Mouse (Mus musculus) MEL (cell line): ENCODE measurements at regions not wholly inside any gene's neighbourhood (a gene's known extent, or its start where the extent isn't known, plus 50 kb on each side); places are given as distances from the start of the nearest gene placed in this dataset.

ENCODE experiments used
- DNase-seq: peaks from one replicate; pipeline ENCODE4 v3.0.0; 2011; ENCODE audit warnings: low read depth, low spot score
- H3K27ac ChIP-seq: 2 replicates; pipeline ENCODE4 v1.5.1; 2012; ENCODE audit warnings: low read depth, mild to moderate bottlenecking, control low read depth, low read length, moderate library complexity; ENCODE audit not compliant: control insufficient read depth
- H3K27me3 ChIP-seq, 2 experiments: fragments of 150-350 bp in 1 of 2; sonication (generic) in 1 of 2; 2 replicates each; pipeline ENCODE4 v1.6.1; 2012; ENCODE audit warnings: low read length in 2 of 2, mild to moderate bottlenecking in 2 of 2, improper control_type of control experiment in 1 of 2, moderate library complexity in 1 of 2; ENCODE audit not compliant: insufficient read depth in 2 of 2, control insufficient read depth in 1 of 2
- H3K36me3 ChIP-seq, 2 experiments: 2 replicates each; pipeline ENCODE4 v1.6.1; 2012 to 2014; ENCODE audit warnings: low read length in 2 of 2, improper control_type of control experiment in 1 of 2, inconsistent platforms in 1 of 2, mild to moderate bottlenecking in 1 of 2; ENCODE audit not compliant: insufficient read depth in 2 of 2, control insufficient read depth in 1 of 2
- H3K4me1 ChIP-seq, 2 experiments: fragments of 150-350 bp in 1 of 2; sonication (generic) in 1 of 2; 2 replicates each; pipeline ENCODE4 v1.6.1; 2012; ENCODE audit warnings: low read length in 2 of 2, improper control_type of control experiment in 1 of 2, mild to moderate bottlenecking in 1 of 2; ENCODE audit not compliant: insufficient read depth in 2 of 2, control insufficient read depth in 1 of 2
- H3K4me3 ChIP-seq, 2 experiments: fragments of 150-350 bp in 1 of 2; sonication (generic) in 1 of 2; 2 replicates each; pipeline ENCODE4 v1.5.1; 2012; ENCODE audit warnings: low read depth in 2 of 2, low read length in 2 of 2, mild to moderate bottlenecking in 2 of 2, moderate library complexity in 2 of 2, control low read depth in 1 of 2, improper control_type of control experiment in 1 of 2; ENCODE audit not compliant: control insufficient read depth in 1 of 2, insufficient read depth in 1 of 2
- H3K79me2 ChIP-seq: 2 replicates; pipeline ENCODE4 v1.6.1; 2012; ENCODE audit warnings: mild to moderate bottlenecking, low read length, moderate library complexity; ENCODE audit not compliant: control insufficient read depth, poor library complexity, insufficient read depth
- H3K9ac ChIP-seq: 2 replicates; pipeline ENCODE4 v1.6.1; 2012; ENCODE audit warnings: low read depth, mild to moderate bottlenecking, control low read depth, low read length, moderate library complexity; ENCODE audit not compliant: control insufficient read depth, poor library complexity, severe bottlenecking
- H3K9me3 ChIP-seq: fragments of 150-350 bp; sonication (generic); replicated peaks from 2 replicates; pipeline ENCODE4 v1.6.1; 2012; ENCODE audit warnings: mild to moderate bottlenecking, low read length, improper control_type of control experiment, moderate library complexity; ENCODE audit not compliant: insufficient read depth
- BHLHE40 ChIP-seq: IDR thresholded peaks from 2 replicates; pipeline ENCODE4 v1.6.1; 2012; ENCODE audit warnings: low read depth, mild to moderate bottlenecking, inconsistent platforms, low read length, improper control_type of control experiment, borderline replicate concordance
- CHD1 ChIP-seq: IDR thresholded peaks from 2 replicates; pipeline ENCODE4 v1.6.1; 2012; ENCODE audit warnings: low read depth, mild to moderate bottlenecking, inconsistent platforms, low read length, improper control_type of control experiment
- CHD2 ChIP-seq: IDR thresholded peaks from 2 replicates; pipeline ENCODE4 v1.6.1; 2011; ENCODE audit warnings: low read length, improper control_type of control experiment
- CTCF ChIP-seq, 3 experiments: IDR thresholded peaks in 2 of 3; conservative IDR thresholded peaks in 1 of 3; 2 replicates each; pipeline ENCODE4 v1.5.1; 2011 to 2012; ENCODE audit warnings: low read length in 3 of 3, low read depth in 2 of 3, mild to moderate bottlenecking in 2 of 3, improper control_type of control experiment in 1 of 3, inconsistent platforms in 1 of 3, mixed read lengths in 1 of 3, moderate library complexity in 1 of 3; ENCODE audit not compliant: control insufficient read depth in 1 of 3, insufficient read depth in 1 of 3, poor library complexity in 1 of 3, severe bottlenecking in 1 of 3
- E2F4 ChIP-seq: IDR thresholded peaks from 2 replicates; pipeline ENCODE4 v1.6.1; 2011; ENCODE audit warnings: low read depth, low read length, improper control_type of control experiment, borderline replicate concordance
- ELF1 ChIP-seq: IDR thresholded peaks from 2 replicates; pipeline ENCODE4 v1.6.1; 2014; ENCODE audit warnings: low read depth, mild to moderate bottlenecking, inconsistent platforms, low read length, improper control_type of control experiment, moderate library complexity
- EP300 ChIP-seq, 2 experiments: IDR thresholded peaks; 2 replicates each; pipeline ENCODE4 v1.6.1; 2011; ENCODE audit warnings: improper control_type of control experiment in 2 of 2, low read length in 2 of 2, low read depth in 1 of 2, mild to moderate bottlenecking in 1 of 2
- ETS1 ChIP-seq: IDR thresholded peaks from 2 replicates; pipeline ENCODE4 v1.6.1; 2012; ENCODE audit warnings: low read depth, mild to moderate bottlenecking, inconsistent platforms, low read length, improper control_type of control experiment, moderate library complexity
- GABPA ChIP-seq: IDR thresholded peaks from 2 replicates; pipeline ENCODE4 v1.6.1; 2012; ENCODE audit warnings: low read depth, mild to moderate bottlenecking, inconsistent platforms, low read length, improper control_type of control experiment, moderate library complexity
- GATA1 ChIP-seq: IDR thresholded peaks from 2 replicates; pipeline ENCODE4 v1.6.1; 2011; ENCODE audit warnings: low read depth, low read length, improper control_type of control experiment
- HCFC1 ChIP-seq: IDR thresholded peaks from 2 replicates; pipeline ENCODE4 v1.6.1; 2012; ENCODE audit warnings: low read depth, mild to moderate bottlenecking, inconsistent platforms, low read length, improper control_type of control experiment, moderate library complexity
- JUND ChIP-seq: IDR thresholded peaks from 2 replicates; pipeline ENCODE4 v1.6.1; 2011; ENCODE audit warnings: low read depth, mild to moderate bottlenecking, improper control_type of control experiment, low read length
- KAT2A ChIP-seq: conservative IDR thresholded peaks from 2 replicates; pipeline ENCODE4 v1.6.1; 2012; ENCODE audit warnings: low read depth, low read length, improper control_type of control experiment, inconsistent platforms
- MAFK ChIP-seq: IDR thresholded peaks from 2 replicates; pipeline ENCODE4 v1.6.1; 2011; ENCODE audit warnings: low read depth, mild to moderate bottlenecking, low read length, improper control_type of control experiment, borderline replicate concordance
- MAZ ChIP-seq: IDR thresholded peaks from 2 replicates; pipeline ENCODE4 v1.6.1; 2012; ENCODE audit warnings: low read depth, mild to moderate bottlenecking, inconsistent platforms, low read length, improper control_type of control experiment
- MEF2A ChIP-seq: IDR thresholded peaks from 2 replicates; pipeline ENCODE4 v1.6.1; 2014; ENCODE audit warnings: low read depth, mild to moderate bottlenecking, inconsistent platforms, low read length, improper control_type of control experiment; ENCODE audit not compliant: poor library complexity, insufficient replicate concordance, severe bottlenecking; ENCODE audit errors: extremely low read depth
- MXI1 ChIP-seq: IDR thresholded peaks from 2 replicates; pipeline ENCODE4 v1.6.1; 2011; ENCODE audit warnings: mild to moderate bottlenecking, low read depth, low read length, improper control_type of control experiment
- MYB ChIP-seq: IDR thresholded peaks from 2 replicates; pipeline ENCODE4 v1.6.1; 2011; ENCODE audit warnings: mild to moderate bottlenecking, low read depth, low read length, improper control_type of control experiment
- MYC ChIP-seq: IDR thresholded peaks from 2 replicates; pipeline ENCODE4 v1.6.1; 2011; ENCODE audit warnings: low read depth, mild to moderate bottlenecking, low read length, improper control_type of control experiment, moderate library complexity
- NELFE ChIP-seq: IDR thresholded peaks from 2 replicates; pipeline ENCODE4 v1.6.1; 2011; ENCODE audit warnings: low read depth, low read length, improper control_type of control experiment
- NRF1 ChIP-seq: IDR thresholded peaks from 2 replicates; pipeline ENCODE4 v1.6.1; 2014; ENCODE audit warnings: low read depth, mild to moderate bottlenecking, inconsistent platforms, low read length, improper control_type of control experiment, moderate library complexity; ENCODE audit not compliant: poor library complexity, insufficient read depth, severe bottlenecking
- POLR2A ChIP-seq, 2 experiments: IDR thresholded peaks; 2 replicates each; pipeline ENCODE4 v1.6.1; 2011 to 2012; ENCODE audit warnings: low read length in 2 of 2, mild to moderate bottlenecking in 2 of 2, control low read depth in 1 of 2, improper control_type of control experiment in 1 of 2, low read depth in 1 of 2, moderate library complexity in 1 of 2; ENCODE audit not compliant: control insufficient read depth in 1 of 2, insufficient read depth in 1 of 2, poor library complexity in 1 of 2
- POLR2AphosphoS2 ChIP-seq: IDR thresholded peaks from 2 replicates; pipeline ENCODE4 v1.6.1; 2011; ENCODE audit warnings: low read length, improper control_type of control experiment
- POLR2AphosphoS5 ChIP-seq: IDR thresholded peaks from 2 replicates; pipeline ENCODE4 v1.6.1; 2012; ENCODE audit warnings: low read depth, borderline replicate concordance, mild to moderate bottlenecking, inconsistent platforms, low read length, moderate library complexity, mixed read lengths
- RAD21 ChIP-seq: IDR thresholded peaks from 2 replicates; pipeline ENCODE4 v1.6.1; 2011; ENCODE audit warnings: mild to moderate bottlenecking, low read depth, low read length, improper control_type of control experiment
- RCOR1 ChIP-seq: IDR thresholded peaks from 2 replicates; pipeline ENCODE4 v1.6.1; 2012; ENCODE audit warnings: low read depth, mild to moderate bottlenecking, inconsistent platforms, low read length, improper control_type of control experiment
- SIN3A ChIP-seq: IDR thresholded peaks from 2 replicates; pipeline ENCODE4 v1.6.1; 2012; ENCODE audit warnings: low read length, improper control_type of control experiment, inconsistent platforms
- SMC3 ChIP-seq: IDR thresholded peaks from 2 replicates; pipeline ENCODE4 v1.6.1; 2011; ENCODE audit warnings: low read depth, low read length, improper control_type of control experiment
- TAL1 ChIP-seq: IDR thresholded peaks from 2 replicates; pipeline ENCODE4 v1.6.1; 2012; ENCODE audit warnings: mild to moderate bottlenecking, inconsistent platforms, low read length, moderate library complexity, mixed read lengths
- TBP ChIP-seq: IDR thresholded peaks from 2 replicates; pipeline ENCODE4 v1.8.0; 2011; ENCODE audit warnings: low read depth, low read length, improper control_type of control experiment
- TCF12 ChIP-seq: IDR thresholded peaks from 2 replicates; pipeline ENCODE4 v1.6.1; 2014; ENCODE audit warnings: low read depth, mild to moderate bottlenecking, inconsistent platforms, low read length, improper control_type of control experiment, moderate library complexity
- UBTF ChIP-seq: IDR thresholded peaks from 2 replicates; pipeline ENCODE4 v1.6.1; 2012; ENCODE audit warnings: low read depth, mild to moderate bottlenecking, inconsistent platforms, low read length, improper control_type of control experiment, moderate library complexity, borderline replicate concordance; ENCODE audit not compliant: insufficient read depth
- USF1 ChIP-seq: IDR thresholded peaks from 2 replicates; pipeline ENCODE4 v1.6.1; 2014; ENCODE audit warnings: low read depth, mild to moderate bottlenecking, inconsistent platforms, low read length, improper control_type of control experiment, moderate library complexity
- USF2 ChIP-seq, 2 experiments: IDR thresholded peaks; 2 replicates each; pipeline ENCODE4 v1.6.1; 2011 to 2012; ENCODE audit warnings: improper control_type of control experiment in 2 of 2, low read length in 2 of 2, borderline replicate concordance in 1 of 2, inconsistent platforms in 1 of 2, low read depth in 1 of 2, mild to moderate bottlenecking in 1 of 2; ENCODE audit not compliant: insufficient read depth in 1 of 2
- ZC3H11A ChIP-seq: IDR thresholded peaks from 2 replicates; pipeline ENCODE4 v1.6.1; 2012; ENCODE audit warnings: low read depth, mild to moderate bottlenecking, inconsistent platforms, low read length, improper control_type of control experiment
- ZKSCAN1 ChIP-seq: IDR thresholded peaks from 2 replicates; pipeline ENCODE4 v1.6.1; 2012; ENCODE audit warnings: low read depth, mild to moderate bottlenecking, inconsistent platforms, low read length, improper control_type of control experiment, moderate library complexity
- ZMIZ1 ChIP-seq: IDR thresholded peaks from 2 replicates; pipeline ENCODE4 v1.6.1; 2012; ENCODE audit warnings: low read depth, mild to moderate bottlenecking, inconsistent platforms, low read length, improper control_type of control experiment, moderate library complexity
- ZNF384 ChIP-seq: IDR thresholded peaks from 2 replicates; pipeline ENCODE4 v1.6.1; 2012; ENCODE audit warnings: low read depth, mild to moderate bottlenecking, inconsistent platforms, low read length, improper control_type of control experiment

- peaks cover 0 to 23% of the 10 kb centered on the region in 2 experiments; a peak in 2 of 4 replicates for H3K36me3 ChIP-seq
- DNase-seq: peak; percentile 82
- H3K27me3 ChIP-seq: no peaks in the 10 kb centered on the region
- H3K79me2 ChIP-seq: no peaks in the 10 kb centered on the region
- H3K4me3 ChIP-seq: no peak overlapping the region
- H3K27ac ChIP-seq: no peak overlapping the region; the same call in 1 of the 2 replicates
- peaks cover 20 to 22% of the 10 kb centered on the region in 2 experiments for H3K4me1 ChIP-seq
- H3K9ac ChIP-seq: no peak overlapping the region
- no peaks in the 10 kb centered on the region for H3K9me3 ChIP-seq
- TF ChIP-seq EP300 (IDR thresholded peaks at IDR 0.05; ENCODE audit: low read depth in 1 of 2, low read length in 2 of 2) (peak; percentile 95 to 98), TAL1 (peak; percentile 89), CHD2 (no peak), USF2 (IDR thresholded peaks at IDR 0.05; ENCODE audit: borderline replicate concordance in 1 of 2, insufficient read depth in 1 of 2, low read depth in 1 of 2, low read length in 2 of 2) (no peak), USF1 (no peak), TCF12 (peak; percentile 98), MAFK (no peak), ZMIZ1 (no peak), ETS1 (peak; percentile 80; the same call in 1 of the 2 replicates), CTCF (IDR thresholded peaks at IDR 0.05 in 2 of 3, conservative IDR thresholded peaks at IDR 0.05 in 1 of 3; ENCODE audit: control insufficient read depth in 1 of 3, insufficient read depth in 1 of 3, low read depth in 2 of 3, low read length in 3 of 3, poor library complexity in 1 of 3, severe bottlenecking in 1 of 3) (no peak), POLR2A (IDR thresholded peaks at IDR 0.05; ENCODE audit: control insufficient read depth in 1 of 2, insufficient read depth in 1 of 2, low read depth in 1 of 2, low read length in 2 of 2, poor library complexity in 1 of 2) (no peak), CHD1 (no peak), NRF1 (no peak), GABPA (no peak), BHLHE40 (peak; percentile 42; the same call in 1 of the 2 replicates), POLR2AphosphoS2 (no peak), RCOR1 (peak; percentile 81), GATA1 (peak; percentile 95), KAT2A (no peak), UBTF (no peak), MYB (peak; percentile 79), SMC3 (no peak), MEF2A (no peak), SIN3A (peak; percentile 74), E2F4 (no peak), TBP (no peak), RAD21 (no peak), NELFE (no peak), POLR2AphosphoS5 (no peak), MXI1 (no peak), ZNF384 (no peak), ELF1 (no peak), ZKSCAN1 (no peak), MYC (0 out of 2 replicates have a peak, but pooled peaks have one; percentile 37), ZC3H11A (no peak), MAZ (no peak), HCFC1 (0 out of 2 replicates have a peak, but pooled peaks have one; percentile 32), JUND (0 out of 2 replicates have a peak, but pooled peaks have one; percentile 36)
These were observed 95.6 kb upstream of the Pik3r1 start for GRCm38 (mm10) chr13:101863602-101864001.
